Mouse (Mus musculus) heart, postnatal 10 days (tissue): Measurements from ENCODE around the gene Ttc26. TPM values are rescaled to one million over a fixed set of nuclear protein-coding genes. Genes with fewer than 3 reads are reported as not detected.
"Not testable (repeated sequence)": the region's sequence is repeated elsewhere in the genome, so short reads cannot be mapped to it uniquely, and the experiment has no call there.

ENCODE experiments used
- DNase-seq, 2 experiments: peaks; one replicate each; pipeline ENCODE4 v3.0.0; 2021
- intact Hi-C: fragments of 180-260 bp; cut with DNase I; formaldehyde crosslinking; loops from one replicate; pipeline ENCODE4 v1.15.1; 2025
- total RNA-seq, 2 experiments: library from RNA; stranded (reverse); gene quantifications; 2 replicates each; pipeline ENCODE4 v1.2.3; 2021

Ttc26 gene
- total RNA-seq, 2 experiments from 2014 or later = 3.1 to 3.3 TPM

GRCm38 (mm10) chr6:38434055-38435023, 53.1 kb downstream of the Ttc26 start:
- DNase-seq = peak; percentile 51 to 69
- intact Hi-C loops = loop anchor here (5.0 kb wide), 2 partner anchors 52 to 82 kb away; partner anchors contain the start of genes Ttc26 and Zc3hav1

- DNase-seq = no peak
- intact Hi-C loops = no loop called here
Observed at GRCm38 (mm10) chr6:38443842-38444241, 62.6 kb downstream of the Ttc26 start.

GRCm38 (mm10) chr6:38448295-38448694, 67.0 kb downstream of the Ttc26 start:
- intact Hi-C loops = no loop called here
- DNase-seq = no peak

GRCm38 (mm10) chr6:38453049-38453448, 71.8 kb downstream of the Ttc26 start:
- intact Hi-C loops = no loop called here
- DNase-seq = no peak

GRCm38 (mm10) chr6:38456425-38456824, 75.2 kb downstream of the Ttc26 start:
- intact Hi-C loops, DNase-seq: not testable (repeated sequence)

- no peak for DNase-seq
- intact Hi-C loops = no loop called here
Observed at GRCm38 (mm10) chr6:38458075-38458474, 76.8 kb downstream of the Ttc26 start.

GRCm38 (mm10) chr6:38469591-38469990, 88.3 kb downstream of the Ttc26 start:
- no peak for DNase-seq
- intact Hi-C loops = no loop called here

Other genes starting within 250 kb of the Ttc26 start
- gene D630045J12Rik, start 127.5 kb upstream of the Ttc26 start, total RNA-seq = 1 to 10 TPM; 2.8 to 3.0 TPM
- gene Zc3hav1l, start 82.2 kb upstream of the Ttc26 start, total RNA-seq = 1 to 10 TPM; 5.7 to 7.6 TPM
- gene Zc3hav1, start 26.9 kb upstream of the Ttc26 start, total RNA-seq = 10 to 100 TPM; 20.7 to 21.5 TPM
- gene Ubn2, start 52.5 kb downstream of the Ttc26 start, total RNA-seq = 10 to 100 TPM; 27.7 to 28.3 TPM
- gene Fmc1, start 152.0 kb downstream of the Ttc26 start, total RNA-seq = 100 to 1,000 TPM; 217 to 225 TPM
- 100 to 1,000 TPM; 125 to 128 TPM for gene Luc7l2, start 169.9 kb downstream of the Ttc26 start, total RNA-seq